Mouse (Mus musculus): ENCODE results near the gene Mia3. TPM values are rescaled to one million over a fixed set of nuclear protein-coding genes. Genes with fewer than 3 reads are reported as not detected.
"Not testable (repeated sequence)": the region's sequence is repeated elsewhere in the genome, so short reads cannot be mapped to it uniquely, and the experiment has no call there.

Mia3 gene
- polyA plus RNA-seq, 1 experiment from 2014 or later, result 81.6 TPM

DNA sequence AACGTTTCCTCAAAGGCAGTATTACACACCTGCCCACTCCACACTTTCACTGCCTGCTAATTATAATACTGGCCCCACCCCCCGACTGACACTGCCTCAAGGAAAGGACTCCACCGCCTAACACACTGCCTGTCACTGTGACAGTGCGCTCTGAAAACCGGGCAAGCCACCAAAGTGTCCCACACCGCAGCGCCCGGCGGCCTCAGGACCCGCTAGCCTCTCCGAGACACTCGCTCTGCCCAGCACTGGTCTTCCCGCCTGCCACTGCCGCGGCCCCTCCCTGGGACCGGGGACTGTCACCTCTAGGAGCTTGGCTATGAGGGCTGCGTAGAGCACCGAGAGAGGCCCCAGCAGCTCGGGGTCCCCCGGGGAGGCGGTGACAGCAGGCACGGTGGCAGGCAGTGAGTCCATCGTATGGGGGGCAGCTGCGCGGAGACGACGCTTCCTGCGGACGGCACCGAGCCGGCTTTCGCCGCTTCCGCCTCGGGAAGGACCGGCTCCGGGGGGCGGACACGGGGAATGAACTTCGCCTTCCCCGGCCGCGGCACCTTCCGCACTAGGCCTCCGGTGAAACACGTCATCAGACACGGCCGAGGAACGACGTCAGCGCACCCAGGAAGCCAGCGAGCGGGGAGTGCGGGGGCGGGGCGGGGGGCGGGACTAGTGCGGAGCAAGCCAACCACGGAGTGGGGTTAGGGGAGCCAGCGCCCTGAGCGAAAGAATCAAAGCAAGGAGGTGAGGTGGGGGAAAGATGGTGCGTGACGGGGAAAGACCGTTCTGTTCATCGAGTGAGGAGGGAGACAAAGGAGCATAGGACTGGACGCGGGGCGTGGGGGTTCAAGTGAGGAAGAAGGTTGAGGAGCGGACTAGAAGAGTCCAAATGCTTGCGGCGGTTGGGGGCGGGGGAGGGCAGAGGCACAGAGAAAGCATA, 24.2 kb downstream of the Mia3 start:
- DNase-seq (ENCODE audit: low spot score), result peak; percentile 94

GRCm38 (mm10) chr1:183342902-183343301, 26.5 kb downstream of the Mia3 start:
- not testable (repeated sequence) for DNase-seq (ENCODE audit: low spot score)

DNA sequence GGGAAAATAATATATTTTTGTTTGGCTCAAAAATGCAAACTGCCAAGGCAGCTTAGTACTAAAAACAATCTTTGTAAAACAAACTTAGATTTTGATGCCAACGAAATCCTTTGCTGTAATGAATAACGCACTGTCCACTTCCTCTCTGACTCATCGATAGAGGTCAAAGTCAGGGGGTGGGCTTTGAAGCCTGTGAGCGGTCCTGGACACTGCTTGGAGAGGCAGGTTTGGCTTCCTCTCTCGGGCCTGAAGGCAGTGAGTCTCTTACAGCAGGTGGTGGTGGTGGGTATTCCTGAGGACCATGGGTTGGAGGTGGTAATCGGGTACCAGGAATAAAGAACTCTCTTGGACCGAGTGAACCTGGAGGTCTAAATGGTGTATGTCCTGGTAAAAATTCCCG, 42.2 kb downstream of the Mia3 start:
- no peak for DNase-seq (ENCODE audit: low spot score)

DNA sequence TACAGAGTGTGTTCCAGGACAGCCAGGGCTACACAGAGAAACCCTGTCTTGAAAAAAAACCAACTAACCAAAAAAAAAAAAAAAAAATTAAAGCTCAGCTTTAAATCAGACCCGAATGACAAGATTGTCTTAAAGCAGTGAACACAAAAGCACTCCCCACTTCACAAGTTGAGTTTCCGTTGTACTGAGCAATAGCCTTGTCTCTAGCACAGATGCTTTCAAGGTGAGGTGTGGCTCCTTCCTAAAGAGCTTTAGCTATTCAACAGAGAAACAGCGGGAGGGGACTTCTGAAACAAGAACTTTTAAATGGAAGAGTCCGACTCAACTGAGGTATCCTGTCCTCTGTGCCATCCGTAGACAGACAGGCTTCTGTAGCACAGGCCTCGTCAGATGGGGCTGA, 44.9 kb downstream of the Mia3 start:
- DNase-seq (ENCODE audit: low spot score), result no peak

GRCm38 (mm10) chr1:183323923-183324322, 45.4 kb downstream of the Mia3 start:
- DNase-seq (ENCODE audit: low spot score), result no peak

GRCm38 (mm10) chr1:183322496-183322895, 46.9 kb downstream of the Mia3 start:
- not testable (repeated sequence) for DNase-seq (ENCODE audit: low spot score)

- DNase-seq (ENCODE audit: low spot score), result no peak
Measured at GRCm38 (mm10) chr1:183320708-183321107, 48.6 kb downstream of the Mia3 start.

DNA sequence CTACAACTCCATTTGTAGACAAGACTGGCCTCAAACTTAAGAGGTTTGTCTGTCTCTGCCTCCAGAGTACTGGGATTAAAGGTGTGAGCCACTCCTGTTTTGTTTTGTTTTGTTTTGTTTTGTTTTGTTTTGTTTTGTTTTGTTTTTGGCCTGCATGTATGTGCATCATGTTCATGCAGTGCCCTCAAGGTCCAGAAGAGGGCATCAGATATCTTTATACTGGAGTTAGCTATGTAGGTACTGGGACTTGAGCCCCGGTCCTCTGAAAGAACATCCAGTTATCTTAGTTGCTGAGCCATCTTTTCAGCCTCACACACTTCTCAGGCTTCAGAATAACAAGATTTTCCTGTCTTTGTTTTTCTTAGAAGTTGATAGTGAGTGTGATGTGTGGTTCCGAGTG, 53.6 kb downstream of the Mia3 start:
- peak; percentile 7 for DNase-seq (ENCODE audit: low spot score)

DNA sequence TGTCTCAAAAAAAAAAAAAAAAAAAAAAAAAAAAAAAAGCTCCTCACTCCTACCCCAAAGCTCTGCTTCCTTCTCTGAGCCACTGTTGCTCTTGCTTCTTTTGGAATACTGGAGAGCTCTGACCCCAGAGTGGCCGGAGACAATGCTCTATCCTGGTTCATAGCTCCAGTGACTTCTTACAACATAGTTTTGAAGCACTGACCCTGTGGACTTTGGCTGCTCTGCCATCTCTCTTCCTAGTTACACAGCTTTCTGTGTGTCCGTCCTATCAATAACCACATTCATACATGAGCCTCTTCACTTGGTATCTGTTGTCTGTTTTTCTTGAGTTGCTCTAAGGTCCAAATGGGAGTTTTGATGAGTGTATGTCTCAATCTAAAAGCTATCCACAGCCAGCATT, 57.3 kb downstream of the Mia3 start:
- no peak for DNase-seq (ENCODE audit: low spot score)

- DNase-seq (ENCODE audit: low spot score), result not testable (repeated sequence)
Measured at GRCm38 (mm10) chr1:183309601-183310000, 59.8 kb downstream of the Mia3 start.

DNA sequence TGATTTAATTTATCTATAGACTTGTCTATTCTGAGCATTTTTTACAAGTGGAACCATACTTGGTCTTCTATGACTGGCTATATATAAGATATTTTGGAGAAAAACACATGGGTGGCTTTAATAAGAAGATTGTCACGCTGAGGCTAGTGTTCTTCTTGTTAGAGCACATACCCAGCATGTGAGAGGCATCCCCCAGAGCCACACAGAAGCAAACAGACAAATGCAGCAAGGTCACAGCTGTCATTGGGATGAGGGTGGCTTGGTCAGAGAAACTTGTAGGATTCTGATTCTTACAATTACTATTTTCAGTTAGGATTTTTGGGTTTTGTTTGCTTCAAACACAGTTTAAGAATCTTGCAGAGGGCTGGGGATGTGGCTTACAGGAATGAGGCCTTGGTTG, 60.9 kb downstream of the Mia3 start:
- no peak for DNase-seq (ENCODE audit: low spot score)

GRCm38 (mm10) chr1:183307555-183307954, 61.8 kb downstream of the Mia3 start:
- no peak for DNase-seq (ENCODE audit: low spot score)

GRCm38 (mm10) chr1:183299161-183299560, 70.2 kb downstream of the Mia3 start:
- peak; percentile 94 for DNase-seq (ENCODE audit: low spot score)

- peak; percentile 30 for DNase-seq (ENCODE audit: low spot score)
Measured at GRCm38 (mm10) chr1:183297886-183298489, 71.4 kb downstream of the Mia3 start.

- peak; percentile 60 for DNase-seq (ENCODE audit: low spot score)
Measured at GRCm38 (mm10) chr1:183297473-183297885, 71.9 kb downstream of the Mia3 start.

GRCm38 (mm10) chr1:183296877-183297383, 72.4 kb downstream of the Mia3 start, which contains the start of gene Brox:
Gene Brox, minus strand, starts transcription at chr1:183297269.
- DNase-seq (ENCODE audit: low spot score), result peak; percentile 92

- peak; percentile 86 for DNase-seq (ENCODE audit: low spot score)
Measured at GRCm38 (mm10) chr1:183296465-183296864, 72.9 kb downstream of the Mia3 start, which contains the start of gene Aida. Gene Aida, plus strand, starts transcription at chr1:183296590.

- DNase-seq (ENCODE audit: low spot score), result no peak
Measured at GRCm38 (mm10) chr1:183289576-183289975, 79.8 kb downstream of the Mia3 start.

GRCm38 (mm10) chr1:183288351-183288750, 81.0 kb downstream of the Mia3 start:
- DNase-seq (ENCODE audit: low spot score), result no peak
